Mouse (Mus musculus): ENCODE data around the gene Ttc8. TPM values are rescaled to one million over a fixed set of nuclear protein-coding genes. Genes with fewer than 3 reads are reported as not detected.
"Not testable (repeated sequence)": the region's sequence is repeated elsewhere in the genome, so short reads cannot be mapped to it uniquely, and the experiment has no call there.

Gene Ttc8
- polyA plus RNA-seq, 1 experiment from 2014 or later, result 34.9 TPM

- peak within 1 kb of the TSS; percentile 90 for H3K4me3 ChIP-seq (ENCODE audit: low read length)
- peak within 1 kb of the TSS; percentile 83 for H3K27ac ChIP-seq (ENCODE audit: low read depth, low read length)
- no peaks in the 10 kb centered on the region for H3K36me3 ChIP-seq (ENCODE audit: control insufficient read depth, insufficient read depth, low read length)
- peak; percentile 93 for ATAC-seq
- peak within 1 kb of the TSS; percentile 80 for H3K9ac ChIP-seq (ENCODE audit: low read depth, low read length)
- no peaks in the 10 kb centered on the region for H3K9me3 ChIP-seq (ENCODE audit: control insufficient read depth, low read length)
- H3K4me2 ChIP-seq (ENCODE audit: low read length), result peak within 1 kb of the TSS; percentile 73
- whole genome bisulfite sequencing, result 1% methylated on average over 69 of the region's 101 CpGs
- H3K27me3 ChIP-seq (replicated peaks; ENCODE audit: control insufficient read depth, insufficient read depth, low read length), result no peaks in the 10 kb centered on the region
- H3K4me1 ChIP-seq (ENCODE audit: control insufficient read depth, insufficient read depth, low read depth, low read length), result peaks cover 13% of the 10 kb centered on the region
These were observed 19.2 kb upstream of the Ttc8 start, which contains the start of gene Eml5 for GRCm38 (mm10) chr12:98900881-98901801. Gene Eml5 (minus strand): TSS chr12:98901484.

DNA sequence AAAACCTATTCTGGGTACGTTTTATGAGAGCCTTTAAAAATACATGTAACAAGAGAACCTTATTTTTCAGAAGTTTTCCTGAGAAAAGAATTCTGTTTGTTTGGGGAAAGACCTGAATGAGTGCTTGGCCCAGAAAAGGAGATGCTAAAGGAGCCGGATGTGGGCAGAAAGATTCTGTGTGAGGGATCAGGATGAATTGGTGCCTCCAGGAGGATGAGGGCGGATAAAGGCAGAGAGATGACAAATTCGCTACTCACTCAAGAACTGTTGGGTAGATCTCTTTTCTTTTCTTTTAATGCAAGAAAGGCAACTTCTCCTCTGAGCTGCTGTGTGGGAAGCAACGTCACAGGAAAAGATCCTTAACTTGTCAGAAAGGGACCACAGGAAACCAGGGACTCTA is 14.9 kb upstream of the Ttc8 start:
- Histone ChIP-seq H3K27ac (ENCODE audit: low read depth, low read length) (no peak overlapping the region), H3K4me3 (ENCODE audit: low read length) (no peak overlapping the region)
- ATAC-seq, result no peak

GRCm38 (mm10) chr12:98910096-98910495 is 10.3 kb upstream of the Ttc8 start:
- Histone ChIP-seq H3K27me3 (replicated peaks; ENCODE audit: control insufficient read depth, insufficient read depth, low read length) (no peaks in the 10 kb centered on the region), H3K4me1 (ENCODE audit: control insufficient read depth, insufficient read depth, low read depth, low read length) (no peaks in the 10 kb centered on the region), H3K4me2 (ENCODE audit: low read length) (no peak overlapping the region), H3K4me3 (ENCODE audit: low read length) (no peak overlapping the region), H3K9ac (ENCODE audit: low read depth, low read length) (no peak overlapping the region), H3K9me3 (ENCODE audit: control insufficient read depth, low read length) (no peaks in the 10 kb centered on the region), H3K36me3 (ENCODE audit: control insufficient read depth, insufficient read depth, low read length) (no peaks in the 10 kb centered on the region), H3K27ac (ENCODE audit: low read depth, low read length) (no peak overlapping the region)
- WGBS, result 64% methylated on average over 9 of the region's 9 CpGs
- ATAC-seq, result no peak

More for the DNA sequence above, 14.9 kb upstream of the Ttc8 start:
- Histone ChIP-seq H3K27me3 (replicated peaks; ENCODE audit: control insufficient read depth, insufficient read depth, low read length) (no peaks in the 10 kb centered on the region), H3K36me3 (ENCODE audit: control insufficient read depth, insufficient read depth, low read length) (no peaks in the 10 kb centered on the region), H3K4me2 (ENCODE audit: low read length) (no peak overlapping the region), H3K9ac (ENCODE audit: low read depth, low read length) (no peak overlapping the region), H3K9me3 (ENCODE audit: control insufficient read depth, low read length) (no peaks in the 10 kb centered on the region), H3K4me1 (ENCODE audit: control insufficient read depth, insufficient read depth, low read depth, low read length) (no peaks in the 10 kb centered on the region)
- 78% methylated on average over 5 of the region's 5 CpGs for WGBS

DNA sequence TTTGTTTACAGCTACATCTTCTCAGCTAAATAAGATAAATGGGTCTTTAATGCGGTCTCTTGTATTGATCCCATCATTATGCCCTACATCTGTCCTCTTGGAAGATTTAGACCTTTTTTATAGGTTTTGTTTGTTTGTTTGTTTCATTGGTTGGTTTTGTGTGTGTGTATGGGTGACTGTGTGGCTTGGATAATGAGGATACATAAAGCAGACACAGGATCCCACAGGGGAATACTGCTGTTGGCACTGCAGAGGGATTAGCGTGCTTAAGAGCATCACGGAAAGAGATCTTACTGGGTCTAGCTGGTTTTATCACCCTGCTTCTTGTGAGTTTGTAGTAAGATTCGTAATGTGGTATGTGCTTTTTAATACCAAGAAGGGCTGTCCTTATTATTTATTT is 10.8 kb downstream of the Ttc8 start:
- no peak overlapping the region for H3K27ac ChIP-seq (ENCODE audit: low read depth, low read length)
- ATAC-seq, result no peak
- H3K4me2 ChIP-seq (ENCODE audit: low read length), result no peak overlapping the region
- no peaks in the 10 kb centered on the region for H3K27me3 ChIP-seq (replicated peaks; ENCODE audit: control insufficient read depth, insufficient read depth, low read length)
- H3K4me3 ChIP-seq (ENCODE audit: low read length), result no peak overlapping the region
- H3K4me1 ChIP-seq (ENCODE audit: control insufficient read depth, insufficient read depth, low read depth, low read length), result no peaks in the 10 kb centered on the region
- 64% methylated on average over 4 of the region's 4 CpGs for WGBS
- H3K36me3 ChIP-seq (ENCODE audit: control insufficient read depth, insufficient read depth, low read length), result no peaks in the 10 kb centered on the region
- H3K9me3 ChIP-seq (ENCODE audit: control insufficient read depth, low read length), result no peaks in the 10 kb centered on the region
- H3K9ac ChIP-seq (ENCODE audit: low read depth, low read length), result no peak overlapping the region

GRCm38 (mm10) chr12:98932441-98932840 is 12.1 kb downstream of the Ttc8 start:
- Histone ChIP-seq H3K4me1 (ENCODE audit: control insufficient read depth, insufficient read depth, low read depth, low read length) (no peaks in the 10 kb centered on the region), H3K9ac (ENCODE audit: low read depth, low read length) (no peak overlapping the region), H3K9me3 (ENCODE audit: control insufficient read depth, low read length) (no peaks in the 10 kb centered on the region), H3K27ac (ENCODE audit: low read depth, low read length) (no peak overlapping the region), H3K4me2 (ENCODE audit: low read length) (no peak overlapping the region), H3K36me3 (ENCODE audit: control insufficient read depth, insufficient read depth, low read length) (no peaks in the 10 kb centered on the region), H3K27me3 (replicated peaks; ENCODE audit: control insufficient read depth, insufficient read depth, low read length) (no peaks in the 10 kb centered on the region), H3K4me3 (ENCODE audit: low read length) (no peak overlapping the region)
- WGBS, result 74% methylated on average over 4 of the region's 4 CpGs
- no peak for ATAC-seq

- 100% methylated on average over 1 of the region's 1 CpGs for whole genome bisulfite sequencing
- H3K27me3 ChIP-seq (replicated peaks; ENCODE audit: control insufficient read depth, insufficient read depth, low read length), result no peaks in the 10 kb centered on the region
- no peaks in the 10 kb centered on the region for H3K4me1 ChIP-seq (ENCODE audit: control insufficient read depth, insufficient read depth, low read depth, low read length)
- no peak overlapping the region for H3K27ac ChIP-seq (ENCODE audit: low read depth, low read length)
- no peak overlapping the region for H3K4me3 ChIP-seq (ENCODE audit: low read length)
- ATAC-seq, result no peak
- no peak overlapping the region for H3K4me2 ChIP-seq (ENCODE audit: low read length)
- H3K9me3 ChIP-seq (ENCODE audit: control insufficient read depth, low read length), result no peaks in the 10 kb centered on the region
- no peaks in the 10 kb centered on the region for H3K36me3 ChIP-seq (ENCODE audit: control insufficient read depth, insufficient read depth, low read length)
- no peak overlapping the region for H3K9ac ChIP-seq (ENCODE audit: low read depth, low read length)
These were observed 12.5 kb downstream of the Ttc8 start for GRCm38 (mm10) chr12:98932856-98933255.

- not testable (repeated sequence) for H3K36me3 ChIP-seq (ENCODE audit: control insufficient read depth, insufficient read depth, low read length); ATAC-seq; H3K27me3 ChIP-seq (replicated peaks; ENCODE audit: control insufficient read depth, insufficient read depth, low read length); H3K9me3 ChIP-seq (ENCODE audit: control insufficient read depth, low read length); H3K4me3 ChIP-seq (ENCODE audit: low read length); H3K4me2 ChIP-seq (ENCODE audit: low read length); H3K4me1 ChIP-seq (ENCODE audit: control insufficient read depth, insufficient read depth, low read depth, low read length); H3K27ac ChIP-seq (ENCODE audit: low read depth, low read length); H3K9ac ChIP-seq (ENCODE audit: low read depth, low read length)
- WGBS, result 67% methylated on average over 5 of the region's 5 CpGs
These were observed 30.9 kb downstream of the Ttc8 start for GRCm38 (mm10) chr12:98951295-98951694.

GRCm38 (mm10) chr12:98956951-98957350 is 36.6 kb downstream of the Ttc8 start:
- Histone ChIP-seq H3K9me3 (ENCODE audit: control insufficient read depth, low read length) (no peaks in the 10 kb centered on the region), H3K4me3 (ENCODE audit: low read length) (no peak overlapping the region), H3K27me3 (replicated peaks; ENCODE audit: control insufficient read depth, insufficient read depth, low read length) (no peaks in the 10 kb centered on the region), H3K9ac (ENCODE audit: low read depth, low read length) (no peak overlapping the region), H3K4me2 (ENCODE audit: low read length) (no peak overlapping the region), H3K27ac (ENCODE audit: low read depth, low read length) (no peak overlapping the region), H3K36me3 (ENCODE audit: control insufficient read depth, insufficient read depth, low read length) (no peaks in the 10 kb centered on the region), H3K4me1 (ENCODE audit: control insufficient read depth, insufficient read depth, low read depth, low read length) (no peaks in the 10 kb centered on the region; the same call in 1 of the 2 replicates)
- no peak for ATAC-seq
- WGBS, result 80% methylated on average over 2 of the region's 2 CpGs

- no peak for ATAC-seq
- Histone ChIP-seq H3K4me1 (ENCODE audit: control insufficient read depth, insufficient read depth, low read depth, low read length) (no peaks in the 10 kb centered on the region; the same call in 1 of the 2 replicates), H3K4me3 (ENCODE audit: low read length) (no peak overlapping the region), H3K9ac (ENCODE audit: low read depth, low read length) (no peak overlapping the region), H3K27ac (ENCODE audit: low read depth, low read length) (no peak overlapping the region), H3K4me2 (ENCODE audit: low read length) (no peak overlapping the region), H3K27me3 (replicated peaks; ENCODE audit: control insufficient read depth, insufficient read depth, low read length) (no peaks in the 10 kb centered on the region), H3K9me3 (ENCODE audit: control insufficient read depth, low read length) (no peaks in the 10 kb centered on the region), H3K36me3 (ENCODE audit: control insufficient read depth, insufficient read depth, low read length) (no peaks in the 10 kb centered on the region)
- 85% methylated on average over 11 of the region's 11 CpGs for WGBS
These were observed 37.1 kb downstream of the Ttc8 start for GRCm38 (mm10) chr12:98957455-98957854.
